Mouse (Mus musculus) limb, embryonic 11.5 days (tissue): Measurements from ENCODE around the gene Hnrnpc. TPM values are rescaled to one million over a fixed set of nuclear protein-coding genes. Genes with fewer than 3 reads are reported as not detected.
"Not testable (repeated sequence)": the region's sequence is repeated elsewhere in the genome, so short reads cannot be mapped to it uniquely, and the experiment has no call there.

Experiments used
- ATAC-seq: fragments of 200-750 bp; cut with Nextera tagmentation; 2 replicates; pipeline ENCODE4 v1.8.0; 2017; ENCODE audit warnings: low read depth; ENCODE audit not compliant: insufficient number of reproducible peaks, low FRiP score, low TSS enrichment
- DNase-seq: peaks from one replicate; pipeline ENCODE4 v3.0.0-alpha.2; 2015; ENCODE audit warnings: low spot score
- H3K27ac ChIP-seq: fragments of 300-500 bp; sonication (generic); replicated peaks from 2 replicates; pipeline ENCODE4 v1.5.1; 2014; ENCODE audit warnings: low read depth, mild to moderate bottlenecking, low read length
- H3K27me3 ChIP-seq: fragments of 300-500 bp; sonication (generic); 2 replicates; pipeline ENCODE4 v1.6.1; 2014; ENCODE audit warnings: mild to moderate bottlenecking, low read length, mixed read lengths; ENCODE audit not compliant: control insufficient read depth, insufficient read depth
- H3K36me3 ChIP-seq: fragments of 300-500 bp; sonication (generic); 2 replicates; pipeline ENCODE4 v1.6.1; 2014; ENCODE audit warnings: mild to moderate bottlenecking, low read length, moderate library complexity, mixed read lengths; ENCODE audit not compliant: control insufficient read depth, insufficient read depth
- H3K4me1 ChIP-seq: fragments of 300-500 bp; sonication (generic); 2 replicates; pipeline ENCODE4 v1.6.1; 2014; ENCODE audit warnings: low read length, mixed read lengths; ENCODE audit not compliant: control insufficient read depth, insufficient read depth
- H3K4me2 ChIP-seq: fragments of 300-500 bp; sonication (generic); 2 replicates; pipeline ENCODE4 v1.6.1; 2014; ENCODE audit warnings: low read depth, mild to moderate bottlenecking, moderate library complexity; ENCODE audit not compliant: severe bottlenecking
- H3K4me3 ChIP-seq: fragments of 300-500 bp; sonication (generic); 2 replicates; pipeline ENCODE4 v1.5.1; 2014; ENCODE audit warnings: low read depth, low read length
- H3K9ac ChIP-seq: fragments of 300-500 bp; sonication (generic); 2 replicates; pipeline ENCODE4 v1.6.1; 2014; ENCODE audit warnings: mild to moderate bottlenecking, low read length
- H3K9me3 ChIP-seq: fragments of 300-500 bp; sonication (generic); 2 replicates; pipeline ENCODE4 v1.6.1; 2016; ENCODE audit warnings: low read length; ENCODE audit not compliant: control insufficient read depth
- WGBS: fragments of 180-500 bp; shearing (Covaris S2); extraction: QIAGEN DNeasy Blood & Tissue Kit; methylation state at CpG from one replicate; pipeline ENCODE4 v1.1.7; 2014; 5-methylcytosine and 5-hydroxymethylcytosine counted together
- polyA plus RNA-seq: library from polyadenylated mRNA; unstranded; fragments of >200 nt; fragmentation: Nextera tagmentation; extraction: Ambion mirVana; gene quantifications from 2 replicates; pipeline ENCODE4 v1.2.1, GENCODE M21; 2014

The Hnrnpc gene
- polyA plus RNA-seq, 1 experiment from 2014 or later: 989 TPM

GRCm38 (mm10) chr14:52052720-52053119, 51.1 kb downstream of the Hnrnpc start:
- H3K4me2 ChIP-seq, H3K27me3 ChIP-seq, H3K27ac ChIP-seq, H3K4me3 ChIP-seq, H3K9me3 ChIP-seq, H3K4me1 ChIP-seq, DNase-seq, H3K9ac ChIP-seq, H3K36me3 ChIP-seq, ATAC-seq: not testable (repeated sequence)
- 92% methylated on average over 3 of the region's 3 CpGs for WGBS

GRCm38 (mm10) chr14:52045966-52046565, 57.8 kb downstream of the Hnrnpc start:
- Histone ChIP-seq H3K4me1 (no peaks in the 10 kb centered on the region), H3K27me3 (no peaks in the 10 kb centered on the region), H3K4me3 (no peak overlapping the region), H3K9ac (no peak overlapping the region), H3K4me2 (no peak overlapping the region), H3K36me3 (no peaks in the 10 kb centered on the region), H3K9me3 (no peaks in the 10 kb centered on the region), H3K27ac (no peak overlapping the region)
- no peak for DNase-seq
- no peak for ATAC-seq
- 84% methylated on average over 9 of the region's 9 CpGs for WGBS

- Histone ChIP-seq H3K4me1 (no peaks in the 10 kb centered on the region), H3K9me3 (no peaks in the 10 kb centered on the region), H3K36me3 (no peaks in the 10 kb centered on the region), H3K4me3 (no peak overlapping the region), H3K4me2 (no peak overlapping the region), H3K27ac (no peak overlapping the region), H3K27me3 (no peaks in the 10 kb centered on the region), H3K9ac (no peak overlapping the region)
- WGBS: 8% methylated on average over 8 of the region's 8 CpGs
- DNase-seq: peak; percentile 32
- no peak for ATAC-seq
Measured at GRCm38 (mm10) chr14:52044901-52045678, 58.7 kb downstream of the Hnrnpc start.

DNA sequence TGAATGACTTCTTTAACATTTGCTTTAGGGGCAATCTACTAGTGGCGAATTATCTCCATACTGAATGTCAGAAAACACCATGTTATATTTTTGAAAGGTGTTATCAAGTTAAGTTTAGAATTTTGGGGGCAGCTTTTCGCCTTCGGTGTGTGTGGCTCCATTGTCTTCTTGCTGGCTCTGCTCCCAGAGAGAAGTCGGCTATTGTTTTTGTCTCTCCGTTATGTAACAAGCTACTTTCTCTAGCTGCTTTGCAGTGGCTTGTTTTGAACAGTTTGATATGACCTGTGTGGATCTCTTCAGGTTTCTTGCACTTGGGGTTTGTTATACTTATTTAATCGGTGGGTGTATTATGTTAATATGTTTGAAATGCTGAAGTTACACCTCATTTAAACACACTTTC, 60.4 kb downstream of the Hnrnpc start:
- ATAC-seq (no peak), DNase-seq (no peak)
- 90% methylated on average over 6 of the region's 6 CpGs for WGBS

DNA sequence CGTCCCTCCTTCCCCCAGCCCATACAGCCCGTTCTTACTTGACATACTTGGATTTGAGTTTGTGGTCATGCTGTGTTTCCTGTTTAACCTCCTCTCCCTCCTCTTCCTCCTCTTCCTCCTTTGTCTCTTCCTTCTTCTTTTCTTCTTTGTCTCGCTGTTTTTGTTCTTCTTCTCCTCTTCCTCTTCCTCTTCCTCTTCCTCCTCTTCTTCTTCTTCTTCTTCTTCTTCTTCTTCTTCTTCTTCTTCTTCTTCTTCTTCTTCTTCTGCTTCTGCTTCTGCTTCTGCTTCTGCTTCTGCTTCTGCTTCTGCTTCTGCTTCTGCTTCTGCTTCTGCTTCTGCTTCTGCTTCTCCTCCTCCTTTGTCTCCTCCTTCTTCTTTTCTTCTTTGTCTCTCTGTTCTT, 61.5 kb downstream of the Hnrnpc start, which contains the start of gene Olfr221:
Gene Olfr221 (minus strand): TSS at position 101 of the 400 bp plus-strand sequence.
- H3K4me3 ChIP-seq, H3K9ac ChIP-seq, DNase-seq, H3K36me3 ChIP-seq, H3K27me3 ChIP-seq, H3K27ac ChIP-seq, H3K4me2 ChIP-seq, H3K4me1 ChIP-seq, ATAC-seq, H3K9me3 ChIP-seq: not testable (repeated sequence)
- WGBS: 68% methylated on average over 3 of the region's 3 CpGs

More for the DNA sequence above, 60.4 kb downstream of the Hnrnpc start:
- Histone ChIP-seq H3K4me1 (no peaks in the 10 kb centered on the region), H3K9me3 (no peaks in the 10 kb centered on the region), H3K4me3 (no peak overlapping the region), H3K9ac (no peak overlapping the region), H3K27me3 (no peaks in the 10 kb centered on the region), H3K27ac (no peak overlapping the region), H3K36me3 (no peaks in the 10 kb centered on the region), H3K4me2 (no peak overlapping the region)

GRCm38 (mm10) chr14:52039332-52039731, 64.5 kb downstream of the Hnrnpc start:
- ATAC-seq (no peak), DNase-seq (no peak)
- no peaks in the 10 kb centered on the region for H3K27me3 ChIP-seq
- no peak overlapping the region for H3K4me3 ChIP-seq
- H3K27ac ChIP-seq: no peak overlapping the region
- no peak overlapping the region for H3K4me2 ChIP-seq
- 86% methylated on average over 5 of the region's 5 CpGs for WGBS
- H3K36me3 ChIP-seq: no peaks in the 10 kb centered on the region
- H3K9me3 ChIP-seq: no peaks in the 10 kb centered on the region
- H3K4me1 ChIP-seq: no peaks in the 10 kb centered on the region
- no peak overlapping the region for H3K9ac ChIP-seq

DNA sequence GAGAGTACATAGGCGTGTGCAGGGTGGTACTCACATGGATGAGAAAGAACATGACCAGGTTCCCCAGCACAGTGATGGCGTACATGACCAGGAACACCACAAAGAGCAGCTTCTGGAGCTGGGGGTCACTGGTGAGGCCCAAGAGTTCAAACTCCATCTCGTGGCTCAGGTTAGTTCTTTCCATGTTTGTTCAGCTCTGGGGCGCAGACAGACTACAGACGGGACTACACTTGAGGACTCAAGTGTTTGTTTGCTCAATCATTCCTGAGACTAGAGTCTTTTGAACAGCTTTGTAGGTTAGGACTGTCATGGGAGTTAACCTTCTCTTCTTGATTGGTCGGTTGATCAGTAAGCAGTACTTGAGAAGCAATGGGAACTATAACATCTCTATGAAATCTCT, 67.9 kb downstream of the Hnrnpc start:
- ATAC-seq (no peak), DNase-seq (no peak)
- H3K4me1 ChIP-seq: no peaks in the 10 kb centered on the region
- no peak overlapping the region for H3K9ac ChIP-seq
- WGBS: 89% methylated on average over 6 of the region's 6 CpGs
- H3K4me2 ChIP-seq: no peak overlapping the region
- H3K9me3 ChIP-seq: no peaks in the 10 kb centered on the region
- no peak overlapping the region for H3K4me3 ChIP-seq
- H3K27ac ChIP-seq: no peak overlapping the region
- no peaks in the 10 kb centered on the region for H3K27me3 ChIP-seq
- H3K36me3 ChIP-seq: no peaks in the 10 kb centered on the region

- H3K4me1 ChIP-seq: no peaks in the 10 kb centered on the region
- WGBS: 88% methylated on average over 4 of the region's 4 CpGs
- no peak for ATAC-seq
Measured at GRCm38 (mm10) chr14:52026342-52026741, 77.5 kb downstream of the Hnrnpc start.

More at GRCm38 (mm10) chr14:52026342-52026741, 77.5 kb downstream of the Hnrnpc start:
- H3K9ac ChIP-seq: no peak overlapping the region
- H3K4me2 ChIP-seq: no peak overlapping the region
- no peaks in the 10 kb centered on the region for H3K9me3 ChIP-seq
- H3K27ac ChIP-seq: no peak overlapping the region
- no peak overlapping the region for H3K4me3 ChIP-seq
- no peaks in the 10 kb centered on the region for H3K27me3 ChIP-seq
- DNase-seq: no peak
- H3K36me3 ChIP-seq: no peaks in the 10 kb centered on the region
